Mouse (Mus musculus): ENCODE measurements at regions not wholly inside any gene's neighbourhood (a gene's known extent, or its start where the extent isn't known, plus 50 kb on each side); places are given as distances from the start of the nearest gene placed in this dataset.

DNA sequence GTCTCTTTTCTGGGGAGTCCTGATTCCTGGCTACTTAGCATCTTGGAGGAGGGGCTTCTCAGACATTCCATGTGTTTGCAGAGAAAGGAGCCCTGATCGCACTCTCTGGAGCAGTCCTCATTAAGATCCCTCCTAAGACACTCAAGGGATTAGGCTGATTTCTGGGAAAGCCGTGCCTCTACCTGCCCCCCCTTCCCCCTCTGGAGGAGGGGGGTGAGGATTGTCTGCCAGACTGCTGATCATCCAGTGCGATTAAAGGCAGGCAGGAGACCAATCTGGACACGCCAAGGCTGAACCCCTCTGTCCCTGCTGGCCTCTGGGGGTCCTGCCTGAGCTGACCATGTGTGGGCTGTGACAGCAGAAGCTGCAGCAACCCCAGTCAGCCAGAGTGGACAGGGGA, 65.4 kb downstream of the Vegfa start:
- no peak for ATAC-seq

- ATAC-seq = no peak
Measured at GRCm38 (mm10) chr17:45964031-45964430, 68.1 kb downstream of the Vegfa start.

GRCm38 (mm10) chr17:45963332-45963731, 68.8 kb downstream of the Vegfa start:
- no peak for ATAC-seq

GRCm38 (mm10) chr17:45961626-45962319, 70.4 kb downstream of the Vegfa start:
- ATAC-seq = no peak

DNA sequence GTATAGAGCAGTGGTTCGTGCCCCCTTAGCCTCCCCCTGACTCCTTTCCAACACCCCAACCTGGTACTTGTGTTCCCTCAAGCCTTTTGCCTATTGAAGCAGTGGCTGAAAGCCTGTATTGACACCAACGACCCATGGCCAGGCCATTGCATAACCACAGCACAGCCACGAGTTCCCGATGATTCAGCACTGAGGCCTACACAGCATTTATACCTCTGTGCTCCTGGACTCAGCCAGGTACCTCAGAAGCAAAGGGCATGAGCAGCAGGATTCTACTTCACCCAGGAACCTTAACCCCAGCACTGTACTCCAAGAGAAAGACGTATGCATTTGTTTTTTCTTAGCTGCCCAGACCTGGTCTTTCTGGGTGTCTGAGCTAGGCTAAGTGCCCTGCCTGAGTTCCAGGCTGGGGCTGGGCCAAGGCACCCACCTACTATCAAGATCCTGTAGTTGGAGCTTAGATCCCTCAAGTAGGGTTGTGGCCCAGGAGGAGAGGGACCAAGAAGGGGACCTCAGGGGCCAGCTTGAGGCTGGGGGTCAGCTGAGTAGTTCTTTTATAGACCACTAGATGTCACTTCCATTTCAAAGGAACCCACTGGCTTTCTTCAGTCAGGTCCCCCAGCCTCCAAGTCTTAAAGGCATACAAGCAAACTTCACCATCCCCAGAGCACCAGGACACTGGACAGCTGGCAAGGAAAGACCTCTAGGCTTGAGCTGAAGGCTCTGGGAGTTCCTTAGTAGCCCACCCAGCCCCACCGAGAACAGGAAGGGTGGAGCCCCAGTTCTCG, 73.9 kb downstream of the Vegfa start:
- ATAC-seq = no peak

DNA sequence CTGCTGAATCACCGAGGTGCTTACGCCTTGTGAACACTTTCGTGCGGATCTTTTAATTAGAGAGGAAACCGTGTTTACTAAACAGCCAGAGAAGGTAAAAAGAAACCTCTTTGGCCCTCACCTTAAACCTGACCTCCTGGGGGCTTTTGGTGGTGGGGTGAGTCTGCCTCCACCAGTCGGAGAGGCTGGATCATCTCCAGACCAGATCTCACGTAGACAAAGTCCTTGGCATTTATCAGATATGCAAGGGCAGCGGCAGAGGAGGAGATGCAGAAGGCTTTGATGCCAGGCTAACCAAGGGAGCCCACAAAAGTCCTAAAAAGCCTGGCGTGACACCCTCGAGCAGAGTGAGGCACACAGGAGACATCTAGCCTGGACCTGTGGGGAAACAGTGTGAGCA, 76.7 kb downstream of the Vegfa start:
- ATAC-seq = no peak

GRCm38 (mm10) chr17:45954824-45955223, 77.3 kb downstream of the Vegfa start:
- ATAC-seq = no peak

- ATAC-seq = no peak
Measured at GRCm38 (mm10) chr17:45953523-45953922, 78.6 kb downstream of the Vegfa start.

- no peak for ATAC-seq
Measured at GRCm38 (mm10) chr17:45950533-45951164, 81.5 kb downstream of the Vegfa start.

- ATAC-seq = no peak
Measured at GRCm38 (mm10) chr17:45949141-45949540, 83.0 kb downstream of the Vegfa start.

DNA sequence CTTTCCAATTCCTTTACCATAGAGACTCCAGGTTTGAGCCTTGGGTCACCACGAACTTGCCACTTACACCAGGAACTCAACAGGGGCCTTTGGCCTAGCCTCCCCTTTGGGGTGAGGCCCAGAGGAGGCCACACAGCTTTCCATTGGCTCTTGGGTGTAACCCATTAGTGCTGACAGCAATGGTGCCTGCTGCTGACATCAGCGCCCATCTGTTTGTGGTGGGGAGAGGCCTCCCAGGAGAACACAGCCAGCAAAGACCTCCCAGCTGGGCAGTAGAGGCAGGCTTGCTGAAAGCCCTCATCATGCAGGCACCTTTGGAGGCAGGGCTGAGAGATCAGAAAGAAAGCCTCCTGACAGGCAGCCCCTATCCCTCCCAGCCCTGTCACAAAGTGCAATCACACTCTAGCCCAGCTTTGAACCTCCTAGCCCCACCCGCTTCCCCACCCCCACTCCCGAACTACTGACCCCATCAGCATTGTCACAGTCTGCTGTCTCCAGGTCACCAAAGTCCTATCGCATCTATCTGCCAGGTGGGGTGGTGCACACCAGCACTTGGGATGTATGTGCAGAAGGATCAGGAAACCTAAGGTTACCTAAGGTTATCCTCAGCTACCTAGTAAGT, 83.7 kb downstream of the Vegfa start:
- ATAC-seq = no peak

DNA sequence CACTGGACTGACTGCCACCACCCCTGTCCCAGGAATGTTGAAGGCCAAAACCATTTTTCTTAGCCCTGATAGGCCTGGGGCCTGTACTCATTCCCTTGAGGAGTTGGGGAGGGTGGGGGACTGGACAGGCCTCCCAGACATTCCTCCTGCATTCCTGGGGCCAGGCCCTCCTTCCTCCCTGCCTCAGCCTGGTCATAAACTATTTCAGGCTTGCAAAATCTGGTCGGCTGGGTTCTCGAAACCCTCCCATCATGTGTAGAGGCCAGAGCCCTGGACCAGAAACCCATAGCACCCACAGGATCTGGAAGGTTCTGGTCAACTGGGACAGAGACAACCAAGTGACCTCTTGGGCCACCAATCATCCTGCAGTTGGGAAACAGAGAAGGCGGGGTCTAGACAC, 87.2 kb downstream of the Vegfa start:
- ATAC-seq = no peak

GRCm38 (mm10) chr17:45943244-45943643, 88.9 kb downstream of the Vegfa start:
- ATAC-seq = no peak

- no peak for ATAC-seq
Measured at GRCm38 (mm10) chr17:45941890-45942375, 90.2 kb downstream of the Vegfa start.

- no peak for ATAC-seq
Measured at GRCm38 (mm10) chr17:45940121-45940813, 91.9 kb downstream of the Vegfa start.

DNA sequence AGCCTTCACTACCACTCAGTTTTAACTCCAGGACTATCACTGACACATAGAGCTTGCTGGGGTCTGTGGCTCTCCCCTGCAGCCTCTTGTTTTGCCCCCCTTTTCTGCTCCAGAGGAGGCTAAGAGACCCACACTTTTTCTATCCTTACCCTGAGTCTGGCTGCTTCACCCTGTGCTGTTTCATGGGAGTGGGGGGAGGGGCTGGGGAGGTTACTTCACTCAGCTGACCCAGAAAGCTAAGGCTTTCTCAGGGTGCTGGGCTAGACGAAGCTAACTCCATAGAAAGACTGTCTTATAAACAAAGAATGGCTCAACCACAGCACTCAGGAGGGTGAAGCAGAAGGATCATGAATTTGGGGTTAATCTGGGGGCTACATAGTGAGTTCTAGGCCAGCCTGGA, 93.9 kb downstream of the Vegfa start:
- no peak for ATAC-seq

DNA sequence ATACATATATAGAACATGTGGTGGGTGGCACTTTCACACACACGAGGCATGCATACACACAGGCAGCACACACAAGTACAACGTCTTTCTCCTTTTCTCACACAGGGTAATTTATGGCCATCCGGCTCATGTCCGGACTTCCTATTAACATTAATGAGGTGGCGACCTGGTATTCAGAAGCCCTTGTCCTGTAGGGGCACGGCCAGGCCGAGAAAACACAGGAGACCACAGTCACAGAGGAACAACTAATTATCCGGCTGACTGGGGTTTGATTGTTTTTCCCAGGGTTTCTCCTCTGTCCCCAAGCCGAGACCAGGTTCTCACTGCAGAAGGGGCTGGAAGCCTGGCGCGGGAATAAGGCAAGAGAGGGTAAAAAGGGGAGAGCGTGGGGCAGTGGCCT, 95.6 kb downstream of the Vegfa start:
- no peak for ATAC-seq

- no peak for ATAC-seq
Measured at GRCm38 (mm10) chr17:45935291-45935690, 96.9 kb downstream of the Vegfa start.

GRCm38 (mm10) chr17:45934002-45934401, 98.2 kb downstream of the Vegfa start:
- no peak for ATAC-seq

- ATAC-seq = no peak
Measured at GRCm38 (mm10) chr17:45933034-45933433, 99.1 kb downstream of the Vegfa start.

GRCm38 (mm10) chr17:45932611-45933010, 99.6 kb downstream of the Vegfa start:
- no peak for ATAC-seq

GRCm38 (mm10) chr17:45929591-45929990, 102.6 kb downstream of the Vegfa start:
- ATAC-seq = no peak
